Mouse (Mus musculus): ENCODE results near the gene Eif4e.

Gene Eif4e

GRCm38 (mm10) chr3:138526073-138526915 lies at the start of gene Eif4e:
Eif4e (plus strand) TSS chr3:138526179.
- no peak for DNase-seq

- no peak for DNase-seq
Measured at GRCm38 (mm10) chr3:138479489-138479888, 46.5 kb upstream of the Eif4e start.

GRCm38 (mm10) chr3:138481526-138482284 lies 44.3 kb upstream of the Eif4e start:
- DNase-seq, result no peak

GRCm38 (mm10) chr3:138483240-138483639 lies 42.7 kb upstream of the Eif4e start:
- no peak for DNase-seq

GRCm38 (mm10) chr3:138488584-138489326 lies 37.2 kb upstream of the Eif4e start:
- no peak for DNase-seq

GRCm38 (mm10) chr3:138489327-138490033 lies 36.5 kb upstream of the Eif4e start, which contains the start of gene Metap1:
Metap1 (minus strand) TSS chr3:138489515.
- peak; percentile 92 to 97 for DNase-seq

GRCm38 (mm10) chr3:138490034-138490337 lies 36.0 kb upstream of the Eif4e start:
- no peak for DNase-seq

GRCm38 (mm10) chr3:138493668-138494067 lies 32.3 kb upstream of the Eif4e start:
- no peak for DNase-seq

GRCm38 (mm10) chr3:138494565-138494964 lies 31.4 kb upstream of the Eif4e start:
- no peak for DNase-seq

GRCm38 (mm10) chr3:138495166-138496145 lies 30.5 kb upstream of the Eif4e start:
- no peak for DNase-seq

- no peak for DNase-seq
Measured at GRCm38 (mm10) chr3:138498731-138499130, 27.2 kb upstream of the Eif4e start.

GRCm38 (mm10) chr3:138499854-138500740 lies 25.9 kb upstream of the Eif4e start:
- DNase-seq, result no peak

- DNase-seq, result no peak
Measured at GRCm38 (mm10) chr3:138503754-138504153, 22.2 kb upstream of the Eif4e start.

GRCm38 (mm10) chr3:138506749-138507148 lies 19.2 kb upstream of the Eif4e start:
- peak; percentile 25 to 48 for DNase-seq

- no peak for DNase-seq
Measured at GRCm38 (mm10) chr3:138509581-138509980, 16.4 kb upstream of the Eif4e start.

- DNase-seq, result no peak
Measured at GRCm38 (mm10) chr3:138510471-138510870, 15.5 kb upstream of the Eif4e start.

- DNase-seq, result no peak
Measured at GRCm38 (mm10) chr3:138513243-138513642, 12.7 kb upstream of the Eif4e start.

GRCm38 (mm10) chr3:138514749-138515148 lies 11.2 kb upstream of the Eif4e start:
- no peak for DNase-seq

GRCm38 (mm10) chr3:138515656-138516370 lies 10.2 kb upstream of the Eif4e start:
- no peak for DNase-seq

GRCm38 (mm10) chr3:138517881-138518280 lies 8.1 kb upstream of the Eif4e start:
- DNase-seq, result no peak
